Mouse (Mus musculus) thymus, adult 2 months (tissue): ENCODE data around the gene Med13.

Experiments
- CTCF ChIP-seq: fragments of 200-500 bp; IDR thresholded peaks from 2 replicates; pipeline ENCODE4 v1.5.1; 2012; ENCODE audit warnings: mild to moderate bottlenecking, control low read depth, low read length, moderate library complexity, borderline replicate concordance; ENCODE audit not compliant: control insufficient read depth, poor library complexity, insufficient read depth; ENCODE audit errors: extremely low read depth
- POLR2A ChIP-seq: fragments of 200-500 bp; IDR thresholded peaks from 2 replicates; pipeline ENCODE4 v1.6.1; 2012; ENCODE audit warnings: mild to moderate bottlenecking, low read length, control low read depth, moderate library complexity; ENCODE audit not compliant: control insufficient read depth, poor library complexity, insufficient read depth; ENCODE audit errors: extremely low read depth

DNA sequence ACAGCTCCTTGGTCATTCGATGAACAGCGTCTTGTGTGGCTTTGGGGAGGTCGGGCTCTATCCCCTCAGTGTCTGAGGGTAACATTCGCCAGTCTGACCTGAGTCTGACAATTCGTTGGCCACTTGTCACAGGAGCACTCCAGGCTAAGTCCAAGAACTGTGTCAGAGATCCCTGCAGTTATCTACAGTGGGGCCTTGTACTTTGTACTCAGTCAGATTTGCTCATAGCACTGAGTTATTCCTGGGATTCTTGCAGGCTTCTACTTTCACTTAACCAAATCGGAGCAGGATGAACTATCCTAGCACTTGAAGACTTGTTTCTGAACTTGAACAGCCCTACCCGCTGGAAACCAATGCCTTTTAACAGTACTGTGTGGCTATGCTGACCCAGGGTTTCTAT lies 34.3 kb upstream of the Med13 start:
- TF ChIP-seq CTCF = no peak
- no peak for TF ChIP-seq POLR2A
